Mouse (Mus musculus) neutrophil, adult 5-6 weeks (primary cell): ENCODE results near the gene Ggct. TPM values are rescaled to one million over a fixed set of nuclear protein-coding genes. Genes with fewer than 3 reads are reported as not detected.
"Not testable (repeated sequence)": the region's sequence is repeated elsewhere in the genome, so short reads cannot be mapped to it uniquely, and the experiment has no call there.

Experiments used
- ATAC-seq: fragments of 151-379, 151-347 bp; 2 replicates; pipeline ENCODE4 v1.8.0; 2017; ENCODE audit warnings: mild to moderate bottlenecking, moderate TSS enrichment; ENCODE audit not compliant: insufficient number of reproducible peaks, poor library complexity, low FRiP score, severe bottlenecking; ENCODE audit errors: extremely low read depth
- total RNA-seq: library from RNA; stranded (forward); fragments of 200-1000 nt; gene quantifications from 2 replicates; pipeline ENCODE4 v1.2.3, GENCODE M21; 2017

Gene Ggct
- total RNA-seq, 1 experiment from 2014 or later: 35.7 TPM

DNA sequence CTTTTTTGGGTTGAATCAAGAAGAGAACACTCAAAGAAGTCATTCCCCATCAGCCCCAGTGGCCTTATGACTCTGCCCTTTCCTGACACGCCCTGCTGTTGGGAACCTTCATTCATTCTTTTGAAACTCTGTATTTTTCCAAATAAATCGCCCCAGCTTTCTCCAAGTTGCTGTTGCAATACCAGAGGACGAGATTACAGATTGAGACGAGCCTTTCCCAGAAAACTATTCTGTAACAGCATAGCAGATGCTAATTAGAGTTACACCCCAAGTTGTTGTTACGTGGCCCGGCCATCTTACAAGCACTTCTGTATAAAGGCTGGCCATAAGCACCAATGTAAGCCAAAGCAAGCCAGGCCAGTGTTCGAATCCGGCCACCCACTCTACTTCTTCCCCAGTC, 35.1 kb downstream of the Ggct start:
- no peak for ATAC-seq

DNA sequence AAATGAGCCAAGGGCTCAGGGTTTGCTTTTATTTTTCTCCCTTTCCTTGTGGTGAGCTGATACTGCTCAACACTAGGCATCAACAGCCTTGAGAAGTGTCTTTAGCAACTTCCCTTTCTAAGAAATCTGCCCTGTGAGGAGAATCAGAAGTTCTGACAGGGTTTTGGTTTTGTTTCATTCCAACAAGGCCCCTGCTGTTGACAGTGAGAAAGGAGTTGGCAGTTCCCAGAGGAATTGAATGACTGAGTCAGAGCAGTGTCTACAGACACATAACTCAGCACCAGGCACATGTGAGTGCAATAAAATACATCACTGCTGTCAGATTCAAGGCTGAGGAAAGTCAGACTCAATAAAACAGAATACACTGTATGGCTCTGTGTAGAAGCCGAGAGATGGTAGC, 36.3 kb downstream of the Ggct start:
- 0 out of 2 replicates have a peak, but pooled peaks have one; percentile 34 for ATAC-seq

DNA sequence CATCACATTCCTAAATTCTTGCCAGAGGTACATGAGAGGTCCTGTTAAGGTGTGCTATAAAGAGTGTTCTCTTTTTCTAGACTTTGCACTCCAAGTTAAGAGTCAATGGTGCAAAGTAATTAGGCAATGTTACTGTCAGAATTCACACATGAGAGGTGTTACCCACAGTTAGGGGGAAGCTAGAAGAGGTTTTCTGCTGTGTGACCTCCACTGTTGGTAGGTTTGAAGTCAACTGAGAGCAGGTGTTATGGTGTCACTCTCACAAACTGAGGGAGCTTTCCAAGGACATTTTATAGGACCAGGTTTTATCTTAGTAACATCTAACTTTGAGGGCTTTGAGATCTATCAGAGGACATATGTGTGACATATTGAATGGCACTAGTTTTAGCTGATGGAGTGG, 36.8 kb downstream of the Ggct start:
- ATAC-seq: 0 out of 2 replicates have a peak, but pooled peaks have one; percentile 24

- ATAC-seq: no peak
Observed at GRCm38 (mm10) chr6:54954659-54955414, 37.9 kb downstream of the Ggct start.

DNA sequence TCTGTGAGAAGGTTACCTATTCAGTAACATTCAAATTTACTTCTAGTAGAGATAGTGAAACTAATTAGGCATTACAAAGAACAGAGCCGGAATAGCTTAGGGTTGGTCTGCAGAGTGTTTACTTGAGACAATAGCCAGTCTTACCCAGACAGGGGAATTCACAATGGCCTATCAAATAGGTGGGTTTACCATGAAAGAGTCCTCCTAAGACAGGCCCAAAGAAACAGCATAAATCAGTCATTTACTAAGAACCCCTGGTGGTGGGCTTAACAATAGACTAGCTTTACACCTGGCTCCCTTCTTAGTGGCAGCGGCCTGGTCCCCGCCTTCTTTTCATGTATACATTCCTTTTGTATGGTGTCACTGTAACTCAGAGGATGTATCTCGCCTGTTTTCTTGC, 39.4 kb downstream of the Ggct start:
- ATAC-seq: not testable (repeated sequence)

GRCm38 (mm10) chr6:54952542-54952941, 40.2 kb downstream of the Ggct start:
- ATAC-seq: peak; percentile 62; the same call in 1 of the 2 replicates

DNA sequence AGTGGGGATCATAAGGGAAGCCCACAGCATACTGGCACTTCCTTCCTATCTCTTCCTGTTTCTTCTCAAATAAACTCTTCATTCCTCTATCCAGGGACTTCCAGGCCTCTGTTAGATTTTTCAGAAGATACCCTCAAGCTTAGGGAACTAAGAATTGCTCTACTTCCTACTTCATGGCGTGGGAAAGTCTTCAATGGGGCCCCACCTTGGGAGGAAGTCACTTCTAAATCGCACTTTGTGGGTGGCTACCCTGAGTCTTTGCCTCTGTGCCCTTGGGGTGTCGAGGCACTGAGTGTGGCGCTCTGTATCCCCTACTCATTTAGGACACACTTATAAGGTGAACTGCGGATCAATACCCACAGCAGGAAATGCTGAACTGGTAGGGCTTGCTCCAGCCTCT, 44.1 kb downstream of the Ggct start:
- ATAC-seq: no peak

GRCm38 (mm10) chr6:54946241-54946953, 46.4 kb downstream of the Ggct start:
- no peak for ATAC-seq

DNA sequence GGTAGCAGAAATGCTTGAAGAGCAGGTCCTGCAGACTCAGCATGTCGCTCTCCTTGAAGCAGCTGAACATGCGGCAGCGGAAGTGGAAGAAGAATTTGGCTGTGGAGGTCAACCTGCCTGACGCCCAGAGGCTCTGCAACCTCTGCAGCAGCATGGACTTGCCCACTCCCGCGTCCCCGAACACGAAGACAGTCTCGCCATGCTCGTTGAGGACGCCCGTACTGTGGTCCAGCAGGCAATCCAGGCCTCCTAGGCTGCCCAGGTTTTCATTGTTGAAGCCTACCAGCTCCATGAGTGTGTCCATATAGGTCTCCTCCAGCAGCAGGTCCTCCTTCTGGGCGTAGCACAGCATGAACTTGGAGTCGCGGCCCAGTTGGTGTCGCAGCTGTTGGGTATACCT, 48.2 kb downstream of the Ggct start:
- no peak for ATAC-seq

DNA sequence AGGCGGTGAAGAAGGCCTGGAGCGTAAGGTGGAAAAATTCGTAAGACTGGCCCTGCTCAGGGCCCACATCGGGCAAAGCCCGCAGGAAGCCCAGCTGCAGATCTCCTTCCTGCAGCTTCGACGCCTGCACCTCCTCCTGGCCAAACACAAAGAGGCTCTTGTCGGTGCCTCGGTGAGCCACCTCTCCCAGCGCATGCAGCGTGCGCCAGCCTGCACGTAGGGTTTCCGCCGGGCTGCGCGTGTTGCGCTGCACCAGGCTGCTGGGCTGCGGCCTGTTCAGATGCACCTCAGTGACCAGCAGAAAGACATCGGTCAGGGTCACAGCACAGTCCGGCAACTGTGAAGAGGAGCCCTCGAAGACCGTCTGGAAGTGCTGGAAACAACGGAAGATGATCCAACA, 49.0 kb downstream of the Ggct start:
- no peak for ATAC-seq

- ATAC-seq: no peak
Observed at GRCm38 (mm10) chr6:54943292-54943691, 49.5 kb downstream of the Ggct start.

GRCm38 (mm10) chr6:54941149-54941548, 51.6 kb downstream of the Ggct start:
- no peak for ATAC-seq

DNA sequence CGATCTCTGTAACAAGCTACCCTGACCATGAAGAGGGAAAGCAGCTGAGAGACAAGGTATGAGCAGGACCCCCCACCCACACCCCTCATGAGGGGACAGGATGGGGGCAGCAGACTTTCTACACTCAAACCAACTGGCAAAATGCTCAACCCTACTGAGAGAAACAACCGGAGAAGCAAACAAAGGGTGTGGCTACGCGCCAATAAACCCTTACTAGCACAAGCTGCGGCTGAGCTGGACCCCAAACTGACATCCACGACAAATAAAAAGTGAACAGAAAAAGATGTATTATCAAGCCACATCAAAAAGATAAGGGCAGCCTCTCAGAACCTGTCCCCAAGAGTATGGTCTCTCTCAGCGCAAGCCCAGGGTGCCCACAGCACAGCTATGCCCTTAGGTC, 52.6 kb downstream of the Ggct start:
- no peak for ATAC-seq

DNA sequence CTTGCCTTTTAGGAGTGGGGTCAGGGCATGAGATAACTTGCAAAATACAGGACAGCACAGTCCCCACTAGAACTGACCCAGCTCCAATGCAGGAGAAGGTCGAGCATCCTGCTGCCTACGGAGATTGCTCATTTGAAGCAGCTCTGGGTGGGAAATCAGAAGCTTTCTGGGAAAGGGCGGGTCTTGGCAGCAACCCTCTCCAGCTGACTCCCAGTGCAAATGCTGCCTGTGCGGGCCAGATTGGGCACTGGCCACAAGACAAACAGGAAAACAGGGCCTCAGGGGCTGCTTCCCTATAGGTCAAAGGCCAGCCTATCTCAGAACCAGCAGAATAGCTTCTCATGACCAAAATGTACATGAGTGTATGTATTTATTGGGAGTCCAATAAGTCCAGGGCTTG, 53.1 kb downstream of the Ggct start:
- no peak for ATAC-seq

- ATAC-seq: no peak
Observed at GRCm38 (mm10) chr6:54936496-54936895, 56.3 kb downstream of the Ggct start.

GRCm38 (mm10) chr6:54934930-54935329, 57.8 kb downstream of the Ggct start:
- no peak for ATAC-seq

DNA sequence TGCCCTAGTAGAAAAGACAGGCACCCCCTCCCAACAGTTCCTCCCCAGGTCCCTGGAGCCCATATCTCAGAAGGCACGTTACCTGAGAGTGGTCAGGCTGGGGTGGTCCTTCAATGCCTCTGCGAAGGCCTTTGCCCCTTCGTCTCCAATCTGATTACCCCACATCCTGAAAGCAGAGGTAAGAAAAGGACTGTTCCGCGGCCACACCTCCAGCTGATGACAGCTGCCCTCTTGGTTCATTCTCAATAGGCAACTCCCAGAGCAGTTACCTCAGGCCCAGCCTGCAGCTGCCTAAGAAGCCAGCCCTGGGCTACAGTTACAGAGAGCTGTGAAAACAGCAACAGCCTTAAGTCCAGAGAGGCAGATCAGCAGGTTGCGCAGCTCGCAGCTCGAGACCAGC, 58.4 kb downstream of the Ggct start:
- peak; percentile 17; the same call in 1 of the 2 replicates for ATAC-seq

GRCm38 (mm10) chr6:54933866-54934265, 58.9 kb downstream of the Ggct start:
- peak; percentile 45 for ATAC-seq

GRCm38 (mm10) chr6:54933216-54933615, 59.5 kb downstream of the Ggct start:
- ATAC-seq: no peak
